Mouse (Mus musculus) kidney, embryonic 15.5 days (tissue): ENCODE data around the gene Gns. TPM values are rescaled to one million over a fixed set of nuclear protein-coding genes. Genes with fewer than 3 reads are reported as not detected.

Experiments
- ATAC-seq: fragments of 200-750 bp; cut with Nextera tagmentation; replicated peaks from 2 replicates; pipeline ENCODE4 v1.8.0; 2017; ENCODE audit warnings: moderate TSS enrichment; ENCODE audit not compliant: low FRiP score
- H3K27ac ChIP-seq: fragments of 300-500 bp; sonication (generic); 2 replicates; pipeline ENCODE4 v1.5.1; 2015; ENCODE audit warnings: mild to moderate bottlenecking, inconsistent platforms
- H3K27me3 ChIP-seq: fragments of 300-500 bp; sonication (generic); 2 replicates; pipeline ENCODE4 v1.6.1; 2015; ENCODE audit warnings: inconsistent platforms
- H3K36me3 ChIP-seq: fragments of 300-500 bp; sonication (generic); 2 replicates; pipeline ENCODE4 v1.6.1; 2015; ENCODE audit warnings: inconsistent platforms
- H3K4me1 ChIP-seq: fragments of 300-500 bp; sonication (generic); 2 replicates; pipeline ENCODE4 v1.6.1; 2015; ENCODE audit warnings: inconsistent platforms
- H3K4me2 ChIP-seq: fragments of 300-500 bp; sonication (generic); 2 replicates; pipeline ENCODE4 v1.6.1; 2015; ENCODE audit warnings: moderate library complexity, mild to moderate bottlenecking, inconsistent platforms
- H3K4me3 ChIP-seq: fragments of 300-500 bp; sonication (generic); replicated peaks from 2 replicates; pipeline ENCODE4 v1.5.1; 2015; ENCODE audit warnings: mild to moderate bottlenecking, inconsistent platforms
- H3K9ac ChIP-seq: fragments of 300-500 bp; sonication (generic); 2 replicates; pipeline ENCODE4 v1.6.1; 2015; ENCODE audit warnings: mild to moderate bottlenecking, inconsistent platforms
- H3K9me3 ChIP-seq: fragments of 300-500 bp; sonication (generic); replicated peaks from 2 replicates; pipeline ENCODE4 v1.6.1; 2016; ENCODE audit warnings: inconsistent platforms
- WGBS: fragments of 180-500 bp; shearing (Covaris S2); methylation state at CpG from one replicate; pipeline ENCODE4 v1.1.7; 2015; ENCODE audit warnings: mixed read lengths; 5-methylcytosine and 5-hydroxymethylcytosine counted together
- polyA plus RNA-seq: library from polyadenylated mRNA; unstranded; fragments of >200 nt; fragmentation: Nextera tagmentation; extraction: Ambion mirVana; gene quantifications from 2 replicates; pipeline ENCODE4 v1.2.1, GENCODE M21; 2015

The Gns gene
- polyA plus RNA-seq, 1 experiment from 2014 or later = 46.0 TPM

- WGBS = 79% methylated on average over 10 of the region's 10 CpGs
Observed at GRCm38 (mm10) chr10:121390602-121391001, 25.7 kb downstream of the Gns start.

DNA sequence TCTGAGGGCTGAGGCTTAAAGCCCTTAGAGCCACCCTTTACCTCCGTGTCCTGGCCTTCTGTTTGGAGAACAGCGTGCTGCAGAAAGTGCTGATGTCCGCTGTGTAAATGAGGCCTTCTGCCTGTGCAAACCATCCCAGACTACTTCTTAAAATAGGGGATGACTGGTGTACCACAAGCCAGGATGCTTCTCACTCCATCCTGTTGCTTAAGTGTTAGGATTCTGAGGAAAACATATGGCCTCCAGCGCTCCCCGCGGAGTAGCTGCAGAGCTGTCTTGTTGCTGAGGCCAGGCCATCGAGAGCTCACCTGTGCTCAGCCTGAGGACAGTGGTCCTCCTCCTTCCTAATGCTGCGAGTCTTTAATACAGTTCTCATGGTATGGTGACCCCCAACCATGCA lies 27.0 kb downstream of the Gns start:
- Histone ChIP-seq H3K9me3 (no peaks in the 10 kb centered on the region), H3K9ac (no peak overlapping the region), H3K4me2 (no peak overlapping the region), H3K4me1 (no peaks in the 10 kb centered on the region), H3K27ac (no peak overlapping the region), H3K4me3 (no peak overlapping the region), H3K36me3 (peaks cover 93% of the 10 kb centered on the region), H3K27me3 (no peaks in the 10 kb centered on the region)
- WGBS = 92% methylated on average over 8 of the region's 8 CpGs
- no peak for ATAC-seq

More at GRCm38 (mm10) chr10:121390602-121391001, 25.7 kb downstream of the Gns start:
- peaks cover 83% of the 10 kb centered on the region for H3K36me3 ChIP-seq
- H3K9ac ChIP-seq = no peak overlapping the region
- no peak for ATAC-seq
- H3K4me3 ChIP-seq = no peak overlapping the region
- no peak overlapping the region for H3K4me2 ChIP-seq
- no peaks in the 10 kb centered on the region for H3K27me3 ChIP-seq
- no peaks in the 10 kb centered on the region for H3K9me3 ChIP-seq
- H3K27ac ChIP-seq = no peak overlapping the region
- H3K4me1 ChIP-seq = no peaks in the 10 kb centered on the region

DNA sequence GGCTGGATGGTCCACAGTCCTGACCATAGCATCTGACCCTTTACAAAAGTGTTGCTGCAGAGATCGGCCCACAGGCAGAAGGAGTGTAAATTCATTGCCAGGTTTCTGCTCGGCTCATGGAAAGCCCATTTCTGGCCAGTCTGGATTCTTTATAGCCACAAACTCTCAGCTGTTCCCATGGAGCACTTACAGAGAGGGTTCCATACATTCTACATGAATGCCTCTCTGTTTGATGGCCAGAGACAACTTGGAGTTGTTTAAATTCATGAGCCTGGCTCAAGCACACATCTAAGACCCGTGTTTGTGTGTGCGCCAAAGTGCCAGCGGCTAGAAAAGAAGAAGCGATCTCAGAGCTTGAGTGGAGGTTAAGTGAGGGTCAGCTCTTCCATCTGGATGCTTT lies 29.4 kb downstream of the Gns start:
- H3K36me3 ChIP-seq = peaks cover 77% of the 10 kb centered on the region
- no peak overlapping the region for H3K27ac ChIP-seq
- H3K9me3 ChIP-seq = no peaks in the 10 kb centered on the region
- ATAC-seq = no peak
- H3K4me3 ChIP-seq = no peak overlapping the region
- no peaks in the 10 kb centered on the region for H3K27me3 ChIP-seq
- 78% methylated on average over 6 of the region's 6 CpGs for WGBS
- no peak overlapping the region for H3K4me2 ChIP-seq
- H3K4me1 ChIP-seq = no peaks in the 10 kb centered on the region
- no peak overlapping the region for H3K9ac ChIP-seq

- Histone ChIP-seq H3K9me3 (no peaks in the 10 kb centered on the region), H3K4me3 (no peak overlapping the region), H3K27me3 (no peaks in the 10 kb centered on the region), H3K36me3 (peaks cover 72% of the 10 kb centered on the region), H3K4me1 (no peaks in the 10 kb centered on the region), H3K9ac (no peak overlapping the region), H3K4me2 (no peak overlapping the region), H3K27ac (no peak overlapping the region)
- no peak for ATAC-seq
- 72% methylated on average over 18 of the region's 18 CpGs for WGBS
Observed at GRCm38 (mm10) chr10:121394789-121395325, 30.0 kb downstream of the Gns start.

DNA sequence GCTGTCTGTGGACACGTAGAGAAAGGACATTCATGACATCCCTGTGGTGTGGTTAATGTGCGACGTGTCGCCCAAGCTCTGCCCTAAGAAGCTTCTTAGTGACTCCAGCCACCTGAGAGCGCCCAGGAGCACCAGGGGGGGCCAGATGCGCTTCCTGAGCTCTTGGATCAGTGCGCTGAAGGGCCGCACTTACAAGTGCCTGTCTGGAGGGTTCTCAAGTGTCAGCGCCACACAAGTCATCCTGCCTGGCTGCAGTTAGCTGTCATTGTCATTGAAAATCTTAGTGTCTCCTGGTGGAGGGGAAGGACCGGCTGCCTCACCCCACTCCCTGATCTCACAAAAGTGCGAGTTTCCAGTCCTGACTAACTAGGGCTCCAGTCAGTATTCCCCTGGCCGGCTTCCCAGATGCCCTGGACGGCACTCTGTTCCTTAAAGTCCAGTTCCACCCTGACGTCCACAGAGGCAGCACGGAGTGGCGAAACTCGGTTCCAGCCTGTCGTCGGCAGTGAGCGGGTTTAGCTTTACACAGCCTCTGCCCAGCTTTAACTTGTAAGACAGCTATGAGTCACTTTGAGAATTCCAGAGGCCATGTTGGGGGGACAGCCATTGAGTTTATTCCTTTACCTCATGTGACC lies 30.8 kb downstream of the Gns start:
- H3K4me1 ChIP-seq = no peaks in the 10 kb centered on the region
- no peak overlapping the region for H3K4me2 ChIP-seq
- no peak overlapping the region for H3K9ac ChIP-seq
- H3K36me3 ChIP-seq = peaks cover 64% of the 10 kb centered on the region
- no peak overlapping the region for H3K4me3 ChIP-seq
- H3K27ac ChIP-seq = no peak overlapping the region
- ATAC-seq = no peak
- H3K9me3 ChIP-seq = no peaks in the 10 kb centered on the region
- H3K27me3 ChIP-seq = no peaks in the 10 kb centered on the region
- WGBS = 75% methylated on average over 20 of the region's 20 CpGs

GRCm38 (mm10) chr10:121398599-121398998 lies 33.7 kb downstream of the Gns start:
- H3K9ac ChIP-seq = no peak overlapping the region
- H3K4me3 ChIP-seq = no peak overlapping the region
- H3K36me3 ChIP-seq = peaks cover 39% of the 10 kb centered on the region
- WGBS = 89% methylated on average over 7 of the region's 7 CpGs
- H3K27ac ChIP-seq = no peak overlapping the region
- H3K4me1 ChIP-seq = no peaks in the 10 kb centered on the region
- ATAC-seq = no peak
- no peaks in the 10 kb centered on the region for H3K27me3 ChIP-seq
- H3K9me3 ChIP-seq = no peaks in the 10 kb centered on the region
- no peak overlapping the region for H3K4me2 ChIP-seq

DNA sequence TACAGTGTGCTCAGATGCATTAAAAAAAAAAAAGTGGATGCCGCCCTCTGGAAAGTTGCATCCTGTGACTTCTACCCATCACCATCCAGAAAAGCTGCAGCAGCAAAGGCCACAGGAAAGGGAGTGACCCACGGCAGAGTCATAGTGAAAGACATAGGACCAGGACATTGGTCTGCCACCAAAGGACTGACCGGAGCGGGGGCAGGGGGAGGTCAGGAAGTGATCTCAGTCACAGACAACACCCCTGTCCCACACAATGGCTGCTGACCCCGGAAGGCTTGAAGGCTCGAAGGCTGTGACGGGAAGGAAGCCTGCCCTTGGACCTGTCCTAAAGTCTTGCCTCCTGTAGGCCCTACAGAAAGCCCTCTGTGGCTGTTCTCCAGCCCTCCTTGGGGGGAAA lies 36.1 kb downstream of the Gns start:
- H3K27me3 ChIP-seq = no peaks in the 10 kb centered on the region
- H3K4me1 ChIP-seq = no peaks in the 10 kb centered on the region
- H3K4me2 ChIP-seq = no peak overlapping the region
- H3K36me3 ChIP-seq = peaks cover 16% of the 10 kb centered on the region
- WGBS = 72% methylated on average over 7 of the region's 7 CpGs
- no peaks in the 10 kb centered on the region for H3K9me3 ChIP-seq
- H3K27ac ChIP-seq = no peak overlapping the region
- ATAC-seq = no peak
- no peak overlapping the region for H3K4me3 ChIP-seq
- H3K9ac ChIP-seq = no peak overlapping the region

DNA sequence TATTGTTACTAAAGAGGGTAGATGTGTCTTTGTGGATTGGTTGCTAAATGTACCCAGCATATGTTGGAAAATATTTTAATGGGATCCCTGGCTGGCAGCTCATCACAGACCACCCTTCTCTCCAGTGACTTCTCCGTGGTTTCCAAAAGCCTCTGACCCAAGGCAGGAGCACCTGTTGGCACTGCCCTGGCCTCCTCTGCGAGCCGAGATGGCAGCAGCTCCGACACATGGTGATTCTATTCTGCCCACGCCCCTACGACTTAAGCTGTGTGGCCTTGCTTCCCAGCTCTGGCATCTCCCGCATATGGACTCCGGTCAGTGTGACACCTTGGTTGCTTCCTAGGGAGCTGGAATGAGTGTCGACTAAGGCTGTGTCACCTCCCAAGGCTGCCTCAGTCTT lies 38.2 kb downstream of the Gns start:
- Histone ChIP-seq H3K9ac (no peak overlapping the region), H3K27ac (no peak overlapping the region), H3K9me3 (no peaks in the 10 kb centered on the region), H3K4me3 (no peak overlapping the region), H3K36me3 (0 out of 2 replicates have a peak, but pooled peaks cover 4% of the 10 kb centered on the region), H3K27me3 (no peaks in the 10 kb centered on the region), H3K4me2 (no peak overlapping the region), H3K4me1 (no peaks in the 10 kb centered on the region)
- WGBS = 75% methylated on average over 9 of the region's 9 CpGs
- no peak for ATAC-seq

- Histone ChIP-seq H3K4me2 (no peak overlapping the region), H3K4me3 (no peak overlapping the region), H3K27ac (no peak overlapping the region), H3K27me3 (no peaks in the 10 kb centered on the region), H3K9me3 (no peaks in the 10 kb centered on the region), H3K4me1 (no peaks in the 10 kb centered on the region), H3K36me3 (0 out of 2 replicates have a peak, but pooled peaks cover 4% of the 10 kb centered on the region), H3K9ac (no peak overlapping the region)
- no peak for ATAC-seq
- 72% methylated on average over 6 of the region's 9 CpGs for whole genome bisulfite sequencing
Observed at GRCm38 (mm10) chr10:121403946-121404345, 39.1 kb downstream of the Gns start.

- Histone ChIP-seq H3K9ac (no peak overlapping the region), H3K4me2 (no peak overlapping the region), H3K36me3 (peaks cover 21% of the 10 kb centered on the region), H3K4me3 (no peak overlapping the region), H3K9me3 (no peaks in the 10 kb centered on the region), H3K27ac (no peak overlapping the region), H3K4me1 (peaks cover 21% of the 10 kb centered on the region), H3K27me3 (no peaks in the 10 kb centered on the region)
- 72% methylated on average over 7 of the region's 7 CpGs for WGBS
- ATAC-seq = no peak
Observed at GRCm38 (mm10) chr10:121409717-121410116, 44.8 kb downstream of the Gns start.

- Histone ChIP-seq H3K27me3 (no peaks in the 10 kb centered on the region), H3K9me3 (no peaks in the 10 kb centered on the region), H3K27ac (0 out of 2 replicates have a peak overlapping the region, but pooled peaks have one; percentile 30), H3K4me2 (no peak overlapping the region), H3K36me3 (peaks cover 33% of the 10 kb centered on the region), H3K4me3 (no peak overlapping the region), H3K9ac (no peak overlapping the region), H3K4me1 (peaks cover 31% of the 10 kb centered on the region)
- ATAC-seq = no peak
- WGBS = 61% methylated on average over 11 of the region's 11 CpGs
Observed at GRCm38 (mm10) chr10:121411721-121412455, 47.0 kb downstream of the Gns start.

GRCm38 (mm10) chr10:121412824-121413223 lies 47.9 kb downstream of the Gns start:
- Histone ChIP-seq H3K4me1 (peaks cover 39% of the 10 kb centered on the region), H3K4me2 (no peak overlapping the region), H3K27ac (peak overlapping the region; percentile 30; the same call in 1 of the 2 replicates), H3K36me3 (peaks cover 33% of the 10 kb centered on the region), H3K9me3 (no peaks in the 10 kb centered on the region), H3K4me3 (no peak overlapping the region), H3K9ac (no peak overlapping the region), H3K27me3 (no peaks in the 10 kb centered on the region)
- ATAC-seq = no peak
- 83% methylated on average over 17 of the region's 17 CpGs for WGBS
